ENCODE assay signal across 8 mouse cellular contexts in the genomic region with DNA sequence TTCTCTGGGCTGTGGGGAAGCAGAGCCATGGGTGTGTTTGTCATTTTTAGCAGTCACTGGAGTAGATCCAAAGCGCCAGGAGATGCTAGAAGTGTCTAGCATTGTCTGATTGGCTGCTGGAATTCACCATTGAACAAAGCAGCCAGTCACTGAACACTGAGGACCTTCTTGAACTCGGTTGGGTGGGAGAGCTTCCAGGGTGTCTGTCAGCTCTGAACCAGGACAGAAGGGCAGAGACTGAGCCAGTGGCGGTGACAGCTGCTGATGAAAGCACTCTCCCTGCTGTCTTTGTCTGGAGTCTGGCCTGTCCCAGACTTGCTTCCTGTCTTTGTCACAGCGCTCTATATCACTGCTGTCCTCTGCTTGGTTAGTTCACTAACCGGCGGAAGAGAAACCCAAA. TPM values are rescaled to one million over a fixed set of nuclear protein-coding genes. Genes with fewer than 3 reads are reported as not detected.
A peak's percentile ranks its signal among the peaks of the same experiment; 100 is the strongest.
DNase-seq lines count a peak whose midpoint lies in the region; ATAC-seq and TF ChIP-seq lines count a peak whose summit lies in the region.

No protein-coding gene starts in this region.

- no peaks in the 10 kb centered on the region for H3K27me3 ChIP-seq in heart, embryonic 13.5 days (replicated peaks)
- no peaks in the 10 kb centered on the region for H3K27me3 ChIP-seq in kidney, embryonic 15.5 days
- H3K27me3 ChIP-seq in stomach, postnatal 0 days (ENCODE audit: control insufficient read depth, insufficient read depth, low read length), result no peaks in the 10 kb centered on the region

- peak overlapping the region; percentile 84 for H3K27ac ChIP-seq in heart, embryonic 13.5 days (replicated peaks)
- H3K27ac ChIP-seq in kidney, embryonic 15.5 days, result peak overlapping the region; percentile 83
- peak overlapping the region; percentile 35; the same call in 1 of the 2 replicates for H3K27ac ChIP-seq in stomach, postnatal 0 days (replicated peaks)

- peaks cover 59% of the 10 kb centered on the region for H3K4me1 ChIP-seq in heart, embryonic 13.5 days
- peaks cover 51% of the 10 kb centered on the region for H3K4me1 ChIP-seq in kidney, embryonic 15.5 days
- no peaks in the 10 kb centered on the region for H3K4me1 ChIP-seq in stomach, postnatal 0 days (replicated peaks; ENCODE audit: control insufficient read depth, insufficient read depth)

- DNase-seq in adrenal gland, adult 2 months, result peak; percentile 38
- DNase-seq in adrenal gland, adult 8-10 months, result no peak
- peak; percentile 66 for DNase-seq in embryo, embryonic 11 days
- DNase-seq in lung, postnatal 10 days, result peak; percentile 89
- no peak for DNase-seq in stomach, postnatal 0 days (ENCODE audit: low spot score)
- DNase-seq in urinary bladder, postnatal 14 days (ENCODE audit: low spot score), result no peak

- TF ChIP-seq EP300 in stomach, postnatal 0 days (optimal IDR thresholded peaks at IDR 0.05), result no peak

- no peaks in the 10 kb centered on the region for H3K9me3 ChIP-seq in heart, embryonic 13.5 days
- H3K9me3 ChIP-seq in kidney, embryonic 15.5 days (replicated peaks), result no peaks in the 10 kb centered on the region
- H3K9me3 ChIP-seq in stomach, postnatal 0 days (ENCODE audit: control insufficient read depth, low read length), result no peaks in the 10 kb centered on the region

- H3K4me2 ChIP-seq in heart, embryonic 13.5 days, result peak overlapping the region; percentile 41
- no peak overlapping the region for H3K4me2 ChIP-seq in kidney, embryonic 15.5 days
- no peak overlapping the region for H3K4me2 ChIP-seq in stomach, postnatal 0 days (replicated peaks; ENCODE audit: low read depth)

- 0 out of 2 replicates have a peak, but pooled peaks cover 2% of the 10 kb centered on the region for H3K36me3 ChIP-seq in heart, embryonic 13.5 days
- 0 out of 2 replicates have a peak, but pooled peaks cover 4% of the 10 kb centered on the region for H3K36me3 ChIP-seq in kidney, embryonic 15.5 days
- no peaks in the 10 kb centered on the region for H3K36me3 ChIP-seq in stomach, postnatal 0 days (ENCODE audit: control insufficient read depth, insufficient read depth, low read length)

- H3K4me3 ChIP-seq in heart, embryonic 13.5 days, result peak overlapping the region; percentile 11; the same call in 1 of the 2 replicates
- H3K4me3 ChIP-seq in kidney, embryonic 15.5 days (replicated peaks), result no peak overlapping the region
- H3K4me3 ChIP-seq in stomach, postnatal 0 days (ENCODE audit: low read depth, low read length), result no peak overlapping the region

- no peak for TF ChIP-seq CTCF in stomach, postnatal 0 days (IDR thresholded peaks at IDR 0.05; ENCODE audit: low read depth)

- ATAC-seq in heart, embryonic 13.5 days (ENCODE audit: extremely low read depth, insufficient number of reproducible peaks, low FRiP score, low TSS enrichment), result peak; percentile 74; the same call in 1 of the 2 replicates
- peak; percentile 92 for ATAC-seq in kidney, embryonic 15.5 days (replicated peaks; ENCODE audit: low FRiP score)
- ATAC-seq in stomach, postnatal 0 days (ENCODE audit: low FRiP score, low TSS enrichment), result no peak; the same call in 1 of the 2 replicates

- WGBS in heart, embryonic 13.5 days, result 9% methylated on average over 6 of the region's 6 CpGs
- WGBS in kidney, embryonic 15.5 days, result 12% methylated on average over 6 of the region's 6 CpGs
- WGBS in stomach, postnatal 0 days, result 58% methylated on average over 6 of the region's 6 CpGs

- H3K9ac ChIP-seq in heart, embryonic 13.5 days, result peak overlapping the region; percentile 50
- no peak overlapping the region for H3K9ac ChIP-seq in kidney, embryonic 15.5 days
- H3K9ac ChIP-seq in stomach, postnatal 0 days (ENCODE audit: low read length), result no peak overlapping the region

RNA-seq across cellular contexts. Expression of gene 2810006K23Rik, which starts 6.5 kb away (rescaled TPM):
- 10 to 100 TPM; 14.1 to 17.0 TPM for total RNA-seq in adrenal gland, adult 2 months (2021)
- polyA plus RNA-seq in adrenal gland, adult 2 months (2012; rRNA removed), result 5.8 and 6.0 TPM in 2 replicates
- 10 to 100 TPM; 14.8 to 19.7 (median 15.9) TPM for total RNA-seq in adrenal gland, adult 8-10 months (2022)
- polyA plus RNA-seq in heart, embryonic 13.5 days (2015; fragmentation: Nextera tagmentation; extraction: Ambion mirVana), result 18.5 and 19.5 TPM in 2 replicates
- 20.0 and 21.7 TPM in 2 replicates for polyA plus RNA-seq in kidney, embryonic 15.5 days (2015; fragmentation: Nextera tagmentation; extraction: Ambion mirVana)
- polyA plus RNA-seq in stomach, postnatal 0 days (2015; fragmentation: Nextera tagmentation; extraction: Ambion mirVana), result 6.4 and 6.9 TPM in 2 replicates

RNA-seq across cellular contexts. Expression of gene Mphosph9, which starts 6.6 kb away (rescaled TPM):
- 1 to 10 TPM; 7.7 to 8.8 TPM for total RNA-seq in adrenal gland, adult 2 months (2021)
- polyA plus RNA-seq in adrenal gland, adult 2 months (2012; rRNA removed), result 1.6 and 2.1 TPM in 2 replicates
- total RNA-seq in adrenal gland, adult 8-10 months (2022), result 10 to 100 TPM in 2 of 4 experiments, 1 to 10 TPM in 2; 9.3 to 17.8 (median 12.9) TPM
- 10.2 and 13.6 TPM in 2 replicates for polyA plus RNA-seq in heart, embryonic 13.5 days (2015; fragmentation: Nextera tagmentation; extraction: Ambion mirVana)
- 13.4 TPM in 2 replicates for polyA plus RNA-seq in kidney, embryonic 15.5 days (2015; fragmentation: Nextera tagmentation; extraction: Ambion mirVana)
- 2.2 and 2.9 TPM in 2 replicates for polyA plus RNA-seq in stomach, postnatal 0 days (2015; fragmentation: Nextera tagmentation; extraction: Ambion mirVana)

RNA-seq across cellular contexts. Expression of gene Cdk2ap1, which starts 28.5 kb away (rescaled TPM):
- 100 to 1,000 TPM; 161 to 168 TPM for total RNA-seq in adrenal gland, adult 2 months (2021)
- 88.7 and 116 TPM in 2 replicates for polyA plus RNA-seq in adrenal gland, adult 2 months (2012; rRNA removed)
- 100 to 1,000 TPM; 125 to 175 (median 144) TPM for total RNA-seq in adrenal gland, adult 8-10 months (2022)
- polyA plus RNA-seq in heart, embryonic 13.5 days (2015; fragmentation: Nextera tagmentation; extraction: Ambion mirVana), result 20.5 and 23.9 TPM in 2 replicates
- polyA plus RNA-seq in kidney, embryonic 15.5 days (2015; fragmentation: Nextera tagmentation; extraction: Ambion mirVana), result 39.0 and 44.9 TPM in 2 replicates
- 57.6 and 81.6 TPM in 2 replicates for polyA plus RNA-seq in stomach, postnatal 0 days (2015; fragmentation: Nextera tagmentation; extraction: Ambion mirVana)

Comparison
In these comparisons a context has a peak if more than half of its experiments do, and no peak if none do; other contexts are left out.
1. DNase-seq: peak in adrenal gland, adult 2 months (single experiment), embryo, embryonic 11 days (single experiment) and lung, postnatal 10 days (single experiment); none in adrenal gland, adult 8-10 months (single experiment), stomach, postnatal 0 days (single experiment) and urinary bladder, postnatal 14 days (single experiment).
2. Peak in every context shown above with its lines, with median percentiles within 50 percentile points of each other: H3K27ac ChIP-seq.